Mouse (Mus musculus) forebrain, postnatal 0 days (tissue): ENCODE results near the gene Rapgef2. TPM values are rescaled to one million over a fixed set of nuclear protein-coding genes. Genes with fewer than 3 reads are reported as not detected.
A peak's percentile ranks its signal among the peaks of the same experiment; 100 is the strongest.

Source experiments
- ATAC-seq: fragments of 200-750 bp; cut with Nextera tagmentation; 2 replicates; pipeline ENCODE4 v1.8.0; 2017; ENCODE audit warnings: mild to moderate bottlenecking, moderate library complexity
- DNase-seq: peaks from one replicate; pipeline ENCODE4 v3.0.0-alpha.2; 2015
- H3K27ac ChIP-seq: fragments of 300-500 bp; sonication (generic); 2 replicates; pipeline ENCODE4 v1.5.1; 2014; ENCODE audit warnings: low read depth, mild to moderate bottlenecking, antibody characterized with exemption, low read length, moderate library complexity, mixed read lengths
- H3K27me3 ChIP-seq: fragments of 300-500 bp; sonication (generic); 2 replicates; pipeline ENCODE4 v1.6.1; 2014; ENCODE audit warnings: mild to moderate bottlenecking, low read length, mixed read lengths; ENCODE audit not compliant: insufficient read depth
- H3K36me3 ChIP-seq: fragments of 300-500 bp; sonication (generic); 2 replicates; pipeline ENCODE4 v1.6.1; 2014; ENCODE audit warnings: mild to moderate bottlenecking, moderate library complexity; ENCODE audit not compliant: insufficient read depth
- H3K4me1 ChIP-seq: fragments of 300-500 bp; sonication (generic); 2 replicates; pipeline ENCODE4 v1.6.1; 2014; ENCODE audit warnings: antibody characterized with exemption; ENCODE audit not compliant: insufficient read depth
- H3K4me2 ChIP-seq: fragments of 300-500 bp; sonication (generic); 2 replicates; pipeline ENCODE4 v1.6.1; 2014; ENCODE audit warnings: low read depth, mild to moderate bottlenecking, moderate library complexity
- H3K4me3 ChIP-seq: fragments of 300-500 bp; sonication (generic); 2 replicates; pipeline ENCODE4 v1.5.1; 2014; ENCODE audit warnings: low read depth, low read length, mixed read lengths
- H3K9ac ChIP-seq: fragments of 300-500 bp; sonication (generic); 2 replicates; pipeline ENCODE4 v1.6.1; 2014; ENCODE audit warnings: mild to moderate bottlenecking
- H3K9me3 ChIP-seq: fragments of 300-500 bp; sonication (generic); 2 replicates; pipeline ENCODE4 v1.6.1; 2016; ENCODE audit warnings: low read length
- CTCF ChIP-seq: sonication (generic); IDR thresholded peaks from 2 replicates; pipeline ENCODE4 v1.5.1; 2016; ENCODE audit warnings: antibody characterized with exemption, control low read depth, low read depth
- WGBS: fragments of 180-500 bp; shearing (Covaris S2); extraction: QIAGEN DNeasy Blood & Tissue Kit; methylation state at CpG from one replicate; pipeline ENCODE4 v1.1.7; 2014; 5-methylcytosine and 5-hydroxymethylcytosine counted together
- polyA plus RNA-seq: library from polyadenylated mRNA; unstranded; fragments of >200 nt; fragmentation: Nextera tagmentation; extraction: Ambion mirVana; gene quantifications from 2 replicates; pipeline ENCODE4 v1.2.1, GENCODE M21; 2015
- total RNA-seq: library from RNA; depleted of rRNA; stranded (reverse); fragments of >200 nt; gene quantifications from 2 replicates; pipeline ENCODE4 v1.2.3, GENCODE M21; 2014

The Rapgef2 gene
- total and polyA plus RNA-seq, 2 experiments from 2014 or later, result 8.9 to 61.5 TPM

- Histone ChIP-seq H3K36me3 (no peaks in the 10 kb centered on the region), H3K9ac (no peak overlapping the region), H3K4me1 (peaks cover 10% of the 10 kb centered on the region; the same call in 1 of the 2 replicates), H3K27me3 (no peaks in the 10 kb centered on the region), H3K4me3 (no peak overlapping the region), H3K27ac (no peak overlapping the region), H3K9me3 (no peaks in the 10 kb centered on the region), H3K4me2 (no peak overlapping the region)
- ATAC-seq (0 out of 2 replicates have a peak, but pooled peaks have one; percentile 12), DNase-seq (no peak)
- WGBS, result 65% methylated on average over 9 of the region's 9 CpGs
- TF ChIP-seq CTCF, result no peak
Measured at GRCm38 (mm10) chr3:79191981-79192380, 94.3 kb downstream of the Rapgef2 start.

- ATAC-seq (peak; percentile 34; the same call in 1 of the 2 replicates), DNase-seq (no peak)
- H3K9ac ChIP-seq, result no peak overlapping the region
- H3K4me2 ChIP-seq, result no peak overlapping the region
- H3K27me3 ChIP-seq, result no peaks in the 10 kb centered on the region
- H3K9me3 ChIP-seq, result no peaks in the 10 kb centered on the region
- H3K27ac ChIP-seq, result no peak overlapping the region
- H3K4me3 ChIP-seq, result no peak overlapping the region
- TF ChIP-seq CTCF, result no peak
- H3K36me3 ChIP-seq, result no peaks in the 10 kb centered on the region
- WGBS, result 55% methylated on average over 11 of the region's 11 CpGs
- H3K4me1 ChIP-seq, result peaks cover 10% of the 10 kb centered on the region; the same call in 1 of the 2 replicates
Measured at GRCm38 (mm10) chr3:79191471-79191870, 94.8 kb downstream of the Rapgef2 start.

GRCm38 (mm10) chr3:79190377-79190776, 95.9 kb downstream of the Rapgef2 start:
- TF ChIP-seq CTCF, result no peak
- Histone ChIP-seq H3K9me3 (no peaks in the 10 kb centered on the region), H3K36me3 (no peaks in the 10 kb centered on the region), H3K4me3 (no peak overlapping the region), H3K4me1 (peaks cover 10% of the 10 kb centered on the region; the same call in 1 of the 2 replicates), H3K27ac (no peak overlapping the region), H3K27me3 (no peaks in the 10 kb centered on the region), H3K9ac (no peak overlapping the region), H3K4me2 (no peak overlapping the region)
- no peak for ATAC-seq
- no peak for DNase-seq
- WGBS, result 73% methylated on average over 3 of the region's 3 CpGs

- H3K4me3 ChIP-seq, result no peak overlapping the region
- H3K9ac ChIP-seq, result no peak overlapping the region
- ATAC-seq, result no peak
- H3K4me1 ChIP-seq, result peaks cover 9% of the 10 kb centered on the region; the same call in 1 of the 2 replicates
- WGBS, result 88% methylated on average over 1 of the region's 1 CpGs
- H3K9me3 ChIP-seq, result no peaks in the 10 kb centered on the region
- TF ChIP-seq CTCF, result no peak
- no peaks in the 10 kb centered on the region for H3K36me3 ChIP-seq
- no peak overlapping the region for H3K4me2 ChIP-seq
- DNase-seq, result no peak
- H3K27ac ChIP-seq, result no peak overlapping the region
- H3K27me3 ChIP-seq, result no peaks in the 10 kb centered on the region
Measured at GRCm38 (mm10) chr3:79187912-79188311, 98.4 kb downstream of the Rapgef2 start.

GRCm38 (mm10) chr3:79182290-79182689, 104.0 kb downstream of the Rapgef2 start:
- ATAC-seq (no peak), DNase-seq (no peak)
- Histone ChIP-seq H3K27ac (no peak overlapping the region), H3K9ac (no peak overlapping the region), H3K4me1 (0 out of 2 replicates have a peak, but pooled peaks cover 6% of the 10 kb centered on the region), H3K9me3 (no peaks in the 10 kb centered on the region), H3K36me3 (no peaks in the 10 kb centered on the region), H3K4me2 (no peak overlapping the region), H3K4me3 (no peak overlapping the region), H3K27me3 (no peaks in the 10 kb centered on the region)
- 81% methylated on average over 3 of the region's 3 CpGs for WGBS
- no peak for TF ChIP-seq CTCF

GRCm38 (mm10) chr3:79181248-79181991, 104.9 kb downstream of the Rapgef2 start:
- Histone ChIP-seq H3K27me3 (no peaks in the 10 kb centered on the region), H3K9ac (no peak overlapping the region), H3K4me3 (no peak overlapping the region), H3K4me1 (0 out of 2 replicates have a peak, but pooled peaks cover 6% of the 10 kb centered on the region), H3K4me2 (0 out of 2 replicates have a peak overlapping the region, but pooled peaks have one; percentile 13), H3K9me3 (no peaks in the 10 kb centered on the region), H3K36me3 (no peaks in the 10 kb centered on the region), H3K27ac (0 out of 2 replicates have a peak overlapping the region, but pooled peaks have one; percentile 40)
- DNase-seq, result no peak
- ATAC-seq, result peak; percentile 38
- no peak for TF ChIP-seq CTCF
- 58% methylated on average over 24 of the region's 24 CpGs for WGBS

GRCm38 (mm10) chr3:79180086-79180485, 106.2 kb downstream of the Rapgef2 start:
- 64% methylated on average over 8 of the region's 8 CpGs for WGBS
- H3K9me3 ChIP-seq, result no peaks in the 10 kb centered on the region

More at GRCm38 (mm10) chr3:79180086-79180485, 106.2 kb downstream of the Rapgef2 start:
- ATAC-seq, result no peak
- H3K4me3 ChIP-seq, result no peak overlapping the region
- no peak overlapping the region for H3K4me2 ChIP-seq
- no peak overlapping the region for H3K27ac ChIP-seq
- H3K4me1 ChIP-seq, result 0 out of 2 replicates have a peak, but pooled peaks cover 6% of the 10 kb centered on the region
- H3K36me3 ChIP-seq, result no peaks in the 10 kb centered on the region
- H3K9ac ChIP-seq, result no peak overlapping the region
- TF ChIP-seq CTCF, result no peak
- DNase-seq, result no peak
- no peaks in the 10 kb centered on the region for H3K27me3 ChIP-seq
